Mouse (Mus musculus): ENCODE data around the gene Mpp2. TPM values are rescaled to one million over a fixed set of nuclear protein-coding genes. Genes with fewer than 3 reads are reported as not detected.

The Mpp2 gene
- polyA plus RNA-seq, 2 experiments: 7.4 to 11.9 TPM

DNA sequence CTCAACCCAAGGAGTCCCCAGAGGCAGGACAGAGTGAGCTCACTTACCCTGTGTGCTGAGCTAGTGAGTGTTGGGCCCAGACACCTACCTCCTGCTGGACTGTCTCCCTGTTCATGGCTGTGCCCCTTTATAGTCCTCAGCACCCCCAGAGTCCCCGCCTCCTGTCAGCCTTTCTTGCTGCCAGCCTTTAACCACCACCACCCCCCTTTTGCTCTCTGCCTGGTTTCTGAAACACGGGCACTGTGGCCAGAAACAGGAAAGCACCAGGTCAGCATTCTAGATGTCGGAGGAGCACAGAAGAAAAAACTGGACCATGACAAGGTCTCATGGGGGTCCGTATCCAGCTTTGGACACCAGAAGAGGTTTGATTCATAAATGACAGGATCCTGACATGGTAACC lies 12.9 kb upstream of the Mpp2 start, which contains the start of gene Ppy:
Ppy (minus strand) TSS at position 101 of the 400 bp plus-strand sequence.
- H3K27me3 ChIP-seq (ENCODE audit: control insufficient read depth, insufficient read depth, low read length): peaks cover 34% of the 10 kb centered on the region
- H3K9me3 ChIP-seq (ENCODE audit: control insufficient read depth, low read length): no peaks in the 10 kb centered on the region
- H3K4me1 ChIP-seq (replicated peaks; ENCODE audit: control insufficient read depth in 2 of 2, insufficient read depth in 2 of 2, low read length in 1 of 2): peaks cover 15 to 27% of the 10 kb centered on the region in 2 experiments
- WGBS (ENCODE audit: insufficient replicate concordance): 48% methylated on average over 4 of the region's 4 CpGs
- no peak within 1 kb of the TSS for H3K27ac ChIP-seq
- no peaks in the 10 kb centered on the region for H3K36me3 ChIP-seq (replicated peaks; ENCODE audit: control insufficient read depth, insufficient read depth, low read depth)
- no peak within 1 kb of the TSS for H3K4me3 ChIP-seq (ENCODE audit: insufficient read depth in 1 of 2, low read depth in 2 of 2, low read length in 2 of 2)
- no peak within 1 kb of the TSS for H3K4me2 ChIP-seq (ENCODE audit: low read depth)
- DNase-seq (ENCODE audit: low read depth in 3 of 3, low spot score in 3 of 3): no peak
- no peak within 1 kb of the TSS for H3K9ac ChIP-seq (replicated peaks)
- no peak for TF ChIP-seq CTCF (IDR thresholded peaks at IDR 0.05; ENCODE audit: low read depth)
- no peak for TF ChIP-seq EP300 (IDR thresholded peaks at IDR 0.05; ENCODE audit: low read depth)
- ATAC-seq (ENCODE audit: insufficient read depth): no peak

DNA sequence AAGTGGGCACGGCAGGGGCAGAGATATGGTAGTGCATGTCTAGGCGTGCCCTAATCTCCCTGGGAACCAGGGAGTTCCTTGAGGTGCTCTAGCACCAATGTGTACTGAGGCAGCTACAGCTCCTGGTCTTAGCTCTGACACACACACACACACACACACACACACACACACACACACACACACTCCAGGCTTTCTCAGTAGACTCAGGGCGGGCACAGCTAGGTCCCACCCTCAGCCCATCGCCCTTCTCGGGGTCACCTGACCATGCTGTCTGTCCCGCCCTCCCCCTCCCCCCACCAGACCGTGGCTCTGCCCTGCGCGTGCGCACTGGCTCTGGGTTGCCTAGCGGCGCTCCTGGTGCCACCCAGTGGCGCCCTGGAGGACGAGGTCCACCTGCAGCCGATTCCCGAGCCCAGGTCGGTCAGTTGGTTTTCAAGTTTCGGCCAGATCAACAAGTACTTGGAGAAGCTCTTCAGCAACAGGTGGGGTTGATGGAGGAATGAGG lies 8.6 kb upstream of the Mpp2 start:
- H3K9ac ChIP-seq (replicated peaks): peak overlapping the region; percentile 53
- ATAC-seq (ENCODE audit: insufficient read depth): peak; percentile 90
- peak; percentile 90 for TF ChIP-seq CTCF (IDR thresholded peaks at IDR 0.05; ENCODE audit: low read depth)
- no peak for TF ChIP-seq EP300 (IDR thresholded peaks at IDR 0.05; ENCODE audit: low read depth)
- H3K27me3 ChIP-seq (ENCODE audit: control insufficient read depth, insufficient read depth, low read length): peaks cover 10% of the 10 kb centered on the region
- peak overlapping the region; percentile 71 for H3K4me2 ChIP-seq (ENCODE audit: low read depth)
- no peaks in the 10 kb centered on the region for H3K9me3 ChIP-seq (ENCODE audit: control insufficient read depth, low read length)
- H3K4me3 ChIP-seq (ENCODE audit: insufficient read depth in 1 of 2, low read depth in 2 of 2, low read length in 2 of 2): peak overlapping the region; percentile 35 to 47
- DNase-seq (ENCODE audit: low read depth in 3 of 3, low spot score in 3 of 3): peak; percentile 74 to 80 (median 78)
- peak overlapping the region; percentile 83 for H3K27ac ChIP-seq
- peaks cover 26 to 35% of the 10 kb centered on the region in 2 experiments for H3K4me1 ChIP-seq (replicated peaks; ENCODE audit: control insufficient read depth in 2 of 2, insufficient read depth in 2 of 2, low read length in 1 of 2)
- H3K36me3 ChIP-seq (replicated peaks; ENCODE audit: control insufficient read depth, insufficient read depth, low read depth): no peaks in the 10 kb centered on the region
- 2% methylated on average over 18 of the region's 18 CpGs for WGBS (ENCODE audit: insufficient replicate concordance)

DNA sequence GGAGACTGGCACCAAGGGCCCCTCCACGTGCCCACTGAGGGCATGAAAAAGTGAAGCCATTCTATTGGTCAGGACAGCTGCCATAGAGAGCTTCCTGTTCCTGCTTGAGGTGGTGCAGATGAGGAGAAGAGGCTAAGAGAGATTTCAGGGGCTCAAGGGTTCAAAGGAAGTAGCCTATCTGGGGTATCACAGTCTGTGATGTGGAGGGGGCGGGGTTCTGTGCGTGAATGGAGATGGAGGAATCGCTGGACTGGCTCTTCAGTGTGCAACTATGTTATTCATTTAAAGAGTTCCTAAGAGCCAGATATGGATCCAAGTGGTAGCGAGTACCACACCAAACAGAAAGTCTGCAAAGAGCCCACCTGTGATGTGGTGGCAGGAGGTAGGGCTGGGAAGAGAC lies 8.1 kb upstream of the Mpp2 start:
- TF ChIP-seq CTCF (IDR thresholded peaks at IDR 0.05; ENCODE audit: low read depth) (no peak), EP300 (IDR thresholded peaks at IDR 0.05; ENCODE audit: low read depth) (no peak)
- Histone ChIP-seq H3K4me1 (replicated peaks; ENCODE audit: control insufficient read depth in 2 of 2, insufficient read depth in 2 of 2, low read length in 1 of 2) (peaks cover 26 to 35% of the 10 kb centered on the region in 2 experiments), H3K4me2 (ENCODE audit: low read depth) (peak overlapping the region; percentile 71), H3K27ac (peak overlapping the region; percentile 83), H3K36me3 (replicated peaks; ENCODE audit: control insufficient read depth, insufficient read depth, low read depth) (no peaks in the 10 kb centered on the region), H3K4me3 (ENCODE audit: insufficient read depth in 1 of 2, low read depth in 2 of 2, low read length in 2 of 2) (peak overlapping the region; percentile 35 to 40; a peak in 3 of 4 replicates), H3K9ac (replicated peaks) (peak overlapping the region; percentile 29), H3K27me3 (ENCODE audit: control insufficient read depth, insufficient read depth, low read length) (peaks cover 7% of the 10 kb centered on the region), H3K9me3 (ENCODE audit: control insufficient read depth, low read length) (no peaks in the 10 kb centered on the region)
- peak; percentile 38 for ATAC-seq (ENCODE audit: insufficient read depth)
- 39% methylated on average over 5 of the region's 5 CpGs for WGBS (ENCODE audit: insufficient replicate concordance)
- no peak for DNase-seq (ENCODE audit: low read depth in 3 of 3, low spot score in 3 of 3)

DNA sequence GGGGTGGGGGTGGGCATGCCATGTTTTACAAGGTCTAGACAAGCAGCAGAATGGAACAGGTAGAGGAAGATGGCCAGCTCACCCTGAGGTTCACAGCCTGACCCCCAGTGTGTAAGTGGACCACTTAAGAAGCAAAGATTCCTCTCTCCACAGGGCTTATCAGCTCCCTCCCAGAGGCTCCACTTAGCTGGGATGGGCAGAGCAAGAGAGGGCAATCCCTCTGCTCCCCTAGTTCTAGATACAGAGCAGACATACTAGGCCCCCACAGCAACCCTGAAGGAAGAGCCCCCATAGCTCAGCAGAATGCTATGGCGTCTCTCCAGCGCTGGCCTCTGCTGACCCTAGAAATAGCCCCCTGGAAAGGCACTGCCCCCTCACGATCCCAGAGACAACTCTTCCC lies 7.4 kb upstream of the Mpp2 start:
- ATAC-seq (ENCODE audit: insufficient read depth) (no peak; the same call in 1 of the 2 replicates), DNase-seq (ENCODE audit: low read depth in 3 of 3, low spot score in 3 of 3) (no peak)
- Histone ChIP-seq H3K36me3 (replicated peaks; ENCODE audit: control insufficient read depth, insufficient read depth, low read depth) (no peaks in the 10 kb centered on the region), H3K9ac (replicated peaks) (peak overlapping the region; percentile 25), H3K27ac (peak overlapping the region; percentile 83; the same call in 1 of the 2 replicates), H3K9me3 (ENCODE audit: control insufficient read depth, low read length) (no peaks in the 10 kb centered on the region), H3K4me3 (ENCODE audit: insufficient read depth in 1 of 2, low read depth in 2 of 2, low read length in 2 of 2) (no peak overlapping the region), H3K4me1 (replicated peaks; ENCODE audit: control insufficient read depth in 2 of 2, insufficient read depth in 2 of 2, low read length in 1 of 2) (peaks cover 26 to 35% of the 10 kb centered on the region in 2 experiments), H3K4me2 (ENCODE audit: low read depth) (peak overlapping the region; percentile 71), H3K27me3 (ENCODE audit: control insufficient read depth, insufficient read depth, low read length) (peaks cover 4% of the 10 kb centered on the region)
- TF ChIP-seq EP300 (IDR thresholded peaks at IDR 0.05; ENCODE audit: low read depth): no peak
- no peak for TF ChIP-seq CTCF (IDR thresholded peaks at IDR 0.05; ENCODE audit: low read depth)
- 65% methylated on average over 3 of the region's 3 CpGs for WGBS (ENCODE audit: insufficient replicate concordance)

DNA sequence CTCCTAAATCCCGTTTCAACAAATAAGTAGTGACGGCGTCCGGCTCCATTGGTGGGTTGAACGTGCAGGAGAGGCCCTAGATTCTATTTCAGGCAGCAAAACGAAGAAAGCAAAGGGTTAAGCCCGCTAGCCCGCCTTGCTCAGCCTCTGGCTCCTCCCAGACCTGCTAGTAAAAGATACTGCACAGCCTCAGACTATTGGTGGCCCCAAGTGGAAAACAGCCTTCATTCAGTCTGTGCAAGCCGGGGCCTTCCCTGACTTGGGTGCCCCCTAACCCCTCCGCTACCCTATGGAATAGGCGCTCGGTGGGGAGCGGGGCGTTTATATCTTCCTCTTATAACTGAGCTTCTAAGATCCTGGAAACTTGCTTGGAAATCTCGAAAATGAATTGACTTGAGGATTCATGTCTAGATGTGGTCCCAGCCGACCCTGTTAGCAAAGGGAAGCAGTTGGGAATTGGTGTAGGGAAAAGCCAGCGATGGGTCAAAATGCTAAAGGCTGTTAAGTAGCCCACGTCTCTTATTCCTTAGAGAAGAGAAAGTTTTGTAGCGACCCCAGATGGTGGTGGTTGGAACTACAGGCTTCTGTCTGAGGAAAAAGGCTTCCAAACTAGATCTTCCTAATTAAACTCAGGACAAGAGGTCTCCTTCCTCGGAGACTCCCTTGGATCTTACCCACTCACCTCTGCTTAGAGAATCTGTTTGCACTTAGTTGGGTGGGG lies 933 bp upstream of the Mpp2 start:
- H3K9ac ChIP-seq (replicated peaks): peak overlapping the region; percentile 98
- H3K9me3 ChIP-seq (ENCODE audit: control insufficient read depth, low read length): no peaks in the 10 kb centered on the region
- H3K27me3 ChIP-seq (ENCODE audit: control insufficient read depth, insufficient read depth, low read length): no peaks in the 10 kb centered on the region
- DNase-seq (ENCODE audit: low read depth in 3 of 3, low spot score in 3 of 3): peak; percentile 88 to 90 (median 89)
- peaks cover 17 to 29% of the 10 kb centered on the region in 2 experiments for H3K4me1 ChIP-seq (replicated peaks; ENCODE audit: control insufficient read depth in 2 of 2, insufficient read depth in 2 of 2, low read length in 1 of 2)
- peak overlapping the region; percentile 95 for H3K27ac ChIP-seq
- H3K4me3 ChIP-seq (ENCODE audit: insufficient read depth in 1 of 2, low read depth in 2 of 2, low read length in 2 of 2): peak overlapping the region; percentile 92 to 95
- WGBS (ENCODE audit: insufficient replicate concordance): 1% methylated on average over 20 of the region's 20 CpGs
- TF ChIP-seq EP300 (IDR thresholded peaks at IDR 0.05; ENCODE audit: low read depth) (peak; percentile 73), CTCF (IDR thresholded peaks at IDR 0.05; ENCODE audit: low read depth) (peak; percentile 72)
- peaks cover 2% of the 10 kb centered on the region; the same call in 1 of the 2 replicates for H3K36me3 ChIP-seq (replicated peaks; ENCODE audit: control insufficient read depth, insufficient read depth, low read depth)
- ATAC-seq (ENCODE audit: insufficient read depth): peak; percentile 85
- H3K4me2 ChIP-seq (ENCODE audit: low read depth): peak overlapping the region; percentile 90
